ENCODE assay signal across 8 mouse cellular contexts in genomic region chr13:32768104-32768503, GRCm38 (mm10). TPM values are rescaled to one million over a fixed set of nuclear protein-coding genes. Genes with fewer than 3 reads are reported as not detected.
DNase-seq lines count a peak whose midpoint lies in the region; ATAC-seq and TF ChIP-seq lines count a peak whose summit lies in the region.
"Had no signal": no experiment of that assay in that cellular context is flagged by ENCODE, and none has a peak within 500 bp of the region (broad histone marks: within the 10 kb centered on the region; RNA-seq: fewer than 3 reads in every experiment).

No protein-coding gene starts in this region.

- no peaks in the 10 kb centered on the region for H3K27me3 ChIP-seq in kidney, adult 2 months (replicated peaks; ENCODE audit: control insufficient read depth, insufficient read depth, low read length)
- H3K27me3 ChIP-seq in kidney, embryonic 16.5 days (ENCODE audit: insufficient read depth, low read length) = no peaks in the 10 kb centered on the region
- no peaks in the 10 kb centered on the region for H3K27me3 ChIP-seq in limb, embryonic 14.5 days (ENCODE audit: control insufficient read depth, insufficient read depth, low read length)
- H3K27me3 ChIP-seq: midbrain, embryonic 12.5 days had no signal

- DNase-seq in kidney, adult 2 months = peak; percentile 71
- peak; percentile 36 to 50 for DNase-seq in B cell, adult 2 months
- DNase-seq in ES-E14 (ENCODE audit: low read depth, low spot score) = peak; percentile 43
- peak; percentile 64 for DNase-seq in embryo, embryonic 10 days (ENCODE audit: low spot score)
- DNase-seq in limb, embryonic 14.5 days (ENCODE audit: low spot score) = peak; percentile 50
- no peak for DNase-seq in gastrocnemius, postnatal 25 days

- TF ChIP-seq CTCF in kidney, adult 2 months (conservative IDR thresholded peaks at IDR 0.05; ENCODE audit: insufficient read depth, insufficient read length, low read depth, low read length) = peak; percentile 30; the same call in 1 of the 2 replicates

- no peak overlapping the region for H3K4me2 ChIP-seq in kidney, embryonic 16.5 days (replicated peaks; ENCODE audit: low read depth, low read length)
- no peak overlapping the region for H3K4me2 ChIP-seq in limb, embryonic 14.5 days (replicated peaks; ENCODE audit: low read depth, low read length, severe bottlenecking)
- H3K4me2 ChIP-seq: midbrain, embryonic 12.5 days had no signal

- in situ Hi-C loops in ES-E14 (cut with MboI; ENCODE audit: low sequenced_read_pairs in 2 of 2, unreplicated experiment in 2 of 2) = no loop called here

- WGBS in kidney, adult 2 months = 12% methylated on average over 4 of the region's 4 CpGs
- 12% methylated on average over 4 of the region's 4 CpGs for WGBS in kidney, embryonic 16.5 days
- WGBS in limb, embryonic 14.5 days = 8% methylated on average over 4 of the region's 4 CpGs

- no peak for ATAC-seq in kidney, embryonic 16.5 days (ENCODE audit: low FRiP score, low TSS enrichment)
- no peak for ATAC-seq in limb, embryonic 14.5 days (ENCODE audit: low FRiP score, low read depth)

- no peaks in the 10 kb centered on the region for H3K9me3 ChIP-seq in kidney, embryonic 16.5 days (ENCODE audit: low read length)
- no peaks in the 10 kb centered on the region for H3K9me3 ChIP-seq in ES-E14 (ENCODE audit: control insufficient read depth, insufficient read depth, low read depth, low read length)
- H3K9me3 ChIP-seq in limb, embryonic 14.5 days (ENCODE audit: control insufficient read depth, low read length) = no peaks in the 10 kb centered on the region
- H3K9me3 ChIP-seq: midbrain, embryonic 12.5 days had no signal

- no peaks in the 10 kb centered on the region for H3K36me3 ChIP-seq in kidney, adult 2 months (ENCODE audit: control insufficient read depth, insufficient read depth, low read length)
- H3K36me3 ChIP-seq in kidney, embryonic 16.5 days (ENCODE audit: insufficient read depth, low read length) = no peaks in the 10 kb centered on the region
- H3K36me3 ChIP-seq in ES-E14 (ENCODE audit: control insufficient read depth, insufficient read depth, low read length, poor library complexity, severe bottlenecking) = no peaks in the 10 kb centered on the region
- no peaks in the 10 kb centered on the region for H3K36me3 ChIP-seq in limb, embryonic 14.5 days (ENCODE audit: control insufficient read depth, insufficient read depth, low read length)
- H3K36me3 ChIP-seq: midbrain, embryonic 12.5 days had no signal

- H3K27ac ChIP-seq in kidney, adult 2 months (ENCODE audit: insufficient read depth, low read depth, low read length) = no peak overlapping the region
- H3K27ac ChIP-seq in kidney, embryonic 16.5 days (ENCODE audit: low read length) = no peak overlapping the region
- no peak overlapping the region for H3K27ac ChIP-seq in ES-E14 (ENCODE audit: insufficient read depth, low read depth, low read length, poor library complexity, severe bottlenecking)
- H3K27ac ChIP-seq in limb, embryonic 14.5 days (replicated peaks; ENCODE audit: low read depth, low read length) = no peak overlapping the region
- H3K27ac ChIP-seq: midbrain, embryonic 12.5 days had no signal

- no peak overlapping the region for H3K4me3 ChIP-seq in kidney, adult 2 months (ENCODE audit: insufficient read depth, low read depth, low read length)
- H3K4me3 ChIP-seq in kidney, embryonic 16.5 days (ENCODE audit: low read length) = no peak overlapping the region
- no peak overlapping the region for H3K4me3 ChIP-seq in ES-E14 (ENCODE audit: insufficient read depth in 1 of 2, low read depth in 1 of 2, low read length in 2 of 2, poor library complexity in 1 of 2, severe bottlenecking in 1 of 2)
- H3K4me3 ChIP-seq in limb, embryonic 14.5 days (replicated peaks; ENCODE audit: low read length) = no peak overlapping the region
- H3K4me3 ChIP-seq: midbrain, embryonic 12.5 days had no signal

- H3K4me1 ChIP-seq in kidney, adult 2 months (ENCODE audit: control insufficient read depth, insufficient read depth, low read length) = no peaks in the 10 kb centered on the region
- H3K4me1 ChIP-seq in kidney, embryonic 16.5 days (ENCODE audit: insufficient read depth, low read length) = 0 out of 2 replicates have a peak, but pooled peaks cover 2% of the 10 kb centered on the region
- peaks cover 0 to 3% of the 10 kb centered on the region in 2 experiments; a peak in 1 of 4 replicates for H3K4me1 ChIP-seq in ES-E14 (ENCODE audit: control insufficient read depth in 2 of 2, insufficient read depth in 2 of 2, low read length in 2 of 2, poor library complexity in 1 of 2)
- peaks cover 13% of the 10 kb centered on the region; the same call in 1 of the 2 replicates for H3K4me1 ChIP-seq in limb, embryonic 14.5 days (ENCODE audit: control insufficient read depth, insufficient read depth, low read length)
- H3K4me1 ChIP-seq: midbrain, embryonic 12.5 days had no signal

- no peak for TF ChIP-seq POLR2A in kidney, adult 2 months (IDR thresholded peaks at IDR 0.05; ENCODE audit: low read depth, low read length)
- TF ChIP-seq POLR2A in limb, embryonic 14.5 days (IDR thresholded peaks at IDR 0.05; ENCODE audit: borderline replicate concordance, extremely low read depth, insufficient read depth, insufficient read length) = no peak

- no peak overlapping the region for H3K9ac ChIP-seq in kidney, embryonic 16.5 days (replicated peaks; ENCODE audit: low read length)
- no peak overlapping the region for H3K9ac ChIP-seq in ES-E14 (ENCODE audit: insufficient read depth, low read depth, low read length, poor library complexity, severe bottlenecking)
- no peak overlapping the region for H3K9ac ChIP-seq in limb, embryonic 14.5 days (ENCODE audit: low read depth, low read length, severe bottlenecking)
- H3K9ac ChIP-seq: midbrain, embryonic 12.5 days had no signal

TF ChIP-seq in ES-E14, 5 proteins besides CTCF, POLR2A, EP300 and RAD21:
- TF ChIP-seq MAFK (IDR thresholded peaks at IDR 0.05; ENCODE audit: insufficient read depth, low read depth, low read length) = no peak
- TF ChIP-seq ZC3H11A (IDR thresholded peaks at IDR 0.05; ENCODE audit: borderline replicate concordance, low read depth, low read length) = no peak
- TF ChIP-seq CHD2 (IDR thresholded peaks at IDR 0.05; ENCODE audit: low read depth, low read length) = no peak
- TF ChIP-seq ZNF384 (IDR thresholded peaks at IDR 0.05; ENCODE audit: low read depth, low read length) = no peak
- TF ChIP-seq HCFC1 (IDR thresholded peaks at IDR 0.05; ENCODE audit: borderline replicate concordance, insufficient read depth, low read length) = no peak

RNA-seq across cellular contexts. Expression of gene Mylk4, which starts 15.7 kb away (rescaled TPM):
- polyA plus RNA-seq in kidney, adult 2 months (2012; rRNA removed) = 0.12 and 0.66 TPM in 2 replicates
- 0.21 and 0.34 TPM in 2 replicates for polyA plus RNA-seq in kidney, embryonic 16.5 days (2015; fragmentation: Nextera tagmentation; extraction: Ambion mirVana)
- not detected in 2 replicates for total RNA-seq in ES-E14 (2012; rRNA removed)
- polyA plus RNA-seq in limb, embryonic 14.5 days (2012; rRNA removed) = 16.6 and 18.6 TPM in 2 replicates
- polyA plus RNA-seq in limb, embryonic 14.5 days (2014; fragmentation: Nextera tagmentation; extraction: Ambion mirVana) = 8.9 and 11.2 TPM in 2 replicates
- 1,000 to 10,000 TPM in 1 of 2 experiments, 100 to 1,000 TPM in 1; 560 to 1,240 TPM for total RNA-seq in gastrocnemius, postnatal 25 days (2021)
- polyA plus RNA-seq: midbrain, embryonic 12.5 days had no signal

RNA-seq across cellular contexts. Expression of gene Wrnip1, which starts 33.7 kb away (rescaled TPM):
- polyA plus RNA-seq in kidney, adult 2 months (2012; rRNA removed) = 25.5 and 27.6 TPM in 2 replicates
- 19.7 and 21.1 TPM in 2 replicates for polyA plus RNA-seq in kidney, embryonic 16.5 days (2015; fragmentation: Nextera tagmentation; extraction: Ambion mirVana)
- 30.8 and 44.8 TPM in 2 replicates for total RNA-seq in ES-E14 (2012; rRNA removed)
- polyA plus RNA-seq in limb, embryonic 14.5 days (2012; rRNA removed) = 60.9 and 61.9 TPM in 2 replicates
- 25.5 and 26.9 TPM in 2 replicates for polyA plus RNA-seq in limb, embryonic 14.5 days (2014; fragmentation: Nextera tagmentation; extraction: Ambion mirVana)
- 1 to 10 TPM; 5.8 to 7.5 TPM for total RNA-seq in gastrocnemius, postnatal 25 days (2021)

RNA-seq across cellular contexts. Expression of gene D930007J09Rik, which starts 34.5 kb away (rescaled TPM):
- polyA plus RNA-seq in kidney, adult 2 months (2012; rRNA removed) = not detected in 2 replicates
- not detected in 2 replicates for polyA plus RNA-seq in kidney, embryonic 16.5 days (2015; fragmentation: Nextera tagmentation; extraction: Ambion mirVana)
- 3.7 and 6.7 TPM in 2 replicates for total RNA-seq in ES-E14 (2012; rRNA removed)
- polyA plus RNA-seq in limb, embryonic 14.5 days (2012; rRNA removed) = 1.5 and 3.1 TPM in 2 replicates
- not detected in 2 replicates for polyA plus RNA-seq in limb, embryonic 14.5 days (2014; fragmentation: Nextera tagmentation; extraction: Ambion mirVana)
- not detected for total RNA-seq in gastrocnemius, postnatal 25 days (2021)
- polyA plus RNA-seq: midbrain, embryonic 12.5 days had no signal
